Mouse (Mus musculus) kidney, postnatal 14 days (tissue): Measurements from ENCODE around the gene Astn1.
A peak's percentile ranks its signal among the peaks of the same experiment; 100 is the strongest.

Experiments
- DNase-seq: peaks from one replicate; pipeline ENCODE4 v3.0.0; 2022; ENCODE audit warnings: mixed read lengths

The Astn1 gene

GRCm38 (mm10) chr1:158633441-158633840 lies 271.4 kb downstream of the Astn1 start:
- DNase-seq, result no peak

GRCm38 (mm10) chr1:158641306-158641705 lies 279.2 kb downstream of the Astn1 start:
- DNase-seq, result no peak

GRCm38 (mm10) chr1:158642247-158642646 lies 280.2 kb downstream of the Astn1 start:
- DNase-seq, result no peak

GRCm38 (mm10) chr1:158652799-158653198 lies 290.7 kb downstream of the Astn1 start:
- no peak for DNase-seq

GRCm38 (mm10) chr1:158653808-158654520 lies 291.9 kb downstream of the Astn1 start:
- DNase-seq, result peak; percentile 51

GRCm38 (mm10) chr1:158654571-158655205 lies 292.6 kb downstream of the Astn1 start:
- DNase-seq, result peak; percentile 4

- DNase-seq, result no peak
These were observed 294.9 kb downstream of the Astn1 start for GRCm38 (mm10) chr1:158656986-158657385.

- DNase-seq, result no peak
These were observed 303.9 kb downstream of the Astn1 start for GRCm38 (mm10) chr1:158666001-158666400.

- DNase-seq, result peak; percentile 57
These were observed 308.0 kb downstream of the Astn1 start for GRCm38 (mm10) chr1:158669971-158670592.

GRCm38 (mm10) chr1:158687726-158688125 lies 325.7 kb downstream of the Astn1 start:
- DNase-seq, result no peak

- DNase-seq, result no peak
These were observed 335.4 kb downstream of the Astn1 start for GRCm38 (mm10) chr1:158697423-158697822.

GRCm38 (mm10) chr1:158697859-158698569 lies 335.9 kb downstream of the Astn1 start:
- no peak for DNase-seq

- DNase-seq, result no peak
These were observed 337.2 kb downstream of the Astn1 start for GRCm38 (mm10) chr1:158699276-158699675.

- no peak for DNase-seq
These were observed 338.1 kb downstream of the Astn1 start for GRCm38 (mm10) chr1:158700147-158700546.

GRCm38 (mm10) chr1:158701336-158701735 lies 339.3 kb downstream of the Astn1 start:
- no peak for DNase-seq

- DNase-seq, result peak; percentile 25
These were observed 351.4 kb downstream of the Astn1 start for GRCm38 (mm10) chr1:158713301-158714095.

- no peak for DNase-seq
These were observed 370.9 kb downstream of the Astn1 start for GRCm38 (mm10) chr1:158732868-158733496.

GRCm38 (mm10) chr1:158739132-158739919 lies 377.3 kb downstream of the Astn1 start:
- peak; percentile 6 for DNase-seq

GRCm38 (mm10) chr1:158740161-158740766 lies 378.2 kb downstream of the Astn1 start:
- peak; percentile 8 for DNase-seq

GRCm38 (mm10) chr1:158740949-158741348 lies 378.9 kb downstream of the Astn1 start:
- no peak for DNase-seq
